Mouse (Mus musculus) urinary bladder, postnatal 4 days (tissue): ENCODE measurements around the gene Fam71a.
A peak's percentile ranks its signal among the peaks of the same experiment; 100 is the strongest.

Experiments
- DNase-seq, 2 experiments: peaks; one replicate each; pipeline ENCODE4 v3.0.0; 2021 to 2022; ENCODE audit warnings: low spot score in 2 of 2

Gene Fam71a

DNA sequence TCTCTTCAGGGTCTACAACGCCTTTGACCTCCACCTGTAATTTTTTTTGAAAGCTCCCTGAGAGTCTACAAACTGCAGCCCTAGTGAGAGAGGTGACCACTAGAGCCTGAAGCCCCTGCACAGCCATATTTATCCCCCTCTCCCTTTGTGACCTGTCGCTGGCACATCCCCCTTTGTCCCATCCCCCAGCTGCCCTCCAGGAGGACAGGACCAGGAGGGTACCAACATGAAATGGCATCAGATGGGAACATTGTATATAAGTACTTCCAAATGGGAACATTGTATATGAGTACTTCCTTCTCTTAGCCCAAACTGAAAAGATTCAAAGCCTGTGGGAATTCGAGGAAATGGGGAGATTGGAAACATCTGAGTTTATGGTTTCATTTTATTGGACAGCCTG lies at the start of gene Fam71a:
Gene Fam71a (minus strand): TSS at position 101 of the 400 bp plus-strand sequence.
- DNase-seq, result no peak

DNA sequence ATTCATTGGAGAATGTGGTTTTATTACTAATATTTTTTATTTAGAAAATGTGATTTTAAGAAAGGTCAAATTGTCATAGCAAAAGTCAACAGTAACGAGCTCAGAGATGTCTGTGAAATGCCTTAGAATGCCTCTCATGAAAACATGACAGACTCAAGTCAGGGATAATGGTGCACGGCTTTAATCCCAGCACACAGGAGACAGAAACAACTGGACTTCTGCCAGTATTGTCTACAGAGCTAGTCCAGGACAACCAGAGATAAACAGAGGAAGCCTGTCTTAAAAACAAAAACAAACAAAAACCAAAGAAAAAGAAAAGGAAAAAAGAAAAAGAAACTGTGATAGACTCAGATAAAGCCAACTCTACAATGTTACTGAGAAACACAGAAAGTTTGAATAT lies 46.5 kb upstream of the Fam71a start:
- DNase-seq, result no peak

DNA sequence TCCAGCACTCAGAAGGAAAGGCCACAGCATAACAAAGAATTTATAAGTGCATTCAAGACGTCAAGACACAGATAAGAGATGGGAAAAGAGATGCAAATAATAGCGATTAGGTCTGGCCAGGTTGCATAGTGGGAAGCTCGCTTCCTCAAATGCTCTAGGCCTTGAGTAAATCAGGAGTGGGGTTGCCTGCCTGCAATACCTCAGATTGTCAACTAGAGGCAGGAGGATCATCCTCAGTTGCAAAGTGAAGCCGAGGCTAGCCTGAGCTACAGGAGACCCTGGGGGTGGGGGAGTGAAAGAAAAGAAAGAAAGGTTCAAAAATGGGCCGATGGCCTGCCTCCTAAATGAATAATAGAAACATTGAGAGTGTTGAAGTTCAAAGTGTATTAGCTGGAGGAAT lies 41.2 kb upstream of the Fam71a start:
- no peak for DNase-seq

DNA sequence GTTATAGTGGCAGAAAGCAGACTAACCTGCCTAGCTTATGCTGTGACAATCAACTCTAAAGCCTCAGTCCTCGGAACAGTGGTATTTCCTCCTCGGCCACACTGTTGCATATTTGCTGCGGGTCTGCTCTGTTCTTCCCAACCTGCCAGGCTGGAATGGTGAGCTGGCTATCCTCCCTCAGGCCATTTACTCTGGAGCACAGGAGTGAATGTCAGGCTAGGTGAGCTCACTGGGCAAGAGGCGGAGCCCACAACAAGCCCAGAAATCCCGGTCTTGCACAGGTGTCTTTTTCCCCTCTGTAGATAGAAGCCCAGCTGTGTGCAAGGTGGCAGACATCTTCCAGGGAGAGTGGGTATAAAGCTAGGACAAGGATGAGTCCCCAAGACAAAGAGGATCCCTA lies 40.3 kb upstream of the Fam71a start:
- DNase-seq, result no peak

DNA sequence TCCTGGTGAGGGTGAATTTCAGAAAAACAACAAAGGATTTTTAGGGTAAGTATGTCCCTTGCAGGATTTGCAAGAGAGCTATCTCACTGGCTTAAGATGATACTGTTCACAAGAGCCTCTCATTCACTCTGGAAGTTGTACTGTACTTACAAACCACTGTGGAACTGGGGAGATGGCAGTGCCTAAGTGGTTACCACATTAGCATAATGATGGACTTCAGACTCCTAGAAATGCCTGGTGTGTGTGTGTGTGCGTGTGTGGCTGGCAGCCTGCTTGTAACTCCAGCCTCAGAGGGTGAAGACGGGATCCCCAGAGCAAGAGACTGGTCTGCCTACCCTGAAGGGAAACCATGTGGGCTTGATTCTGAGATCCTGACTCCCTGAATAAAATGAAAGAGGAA lies 38.9 kb upstream of the Fam71a start:
- no peak for DNase-seq

DNA sequence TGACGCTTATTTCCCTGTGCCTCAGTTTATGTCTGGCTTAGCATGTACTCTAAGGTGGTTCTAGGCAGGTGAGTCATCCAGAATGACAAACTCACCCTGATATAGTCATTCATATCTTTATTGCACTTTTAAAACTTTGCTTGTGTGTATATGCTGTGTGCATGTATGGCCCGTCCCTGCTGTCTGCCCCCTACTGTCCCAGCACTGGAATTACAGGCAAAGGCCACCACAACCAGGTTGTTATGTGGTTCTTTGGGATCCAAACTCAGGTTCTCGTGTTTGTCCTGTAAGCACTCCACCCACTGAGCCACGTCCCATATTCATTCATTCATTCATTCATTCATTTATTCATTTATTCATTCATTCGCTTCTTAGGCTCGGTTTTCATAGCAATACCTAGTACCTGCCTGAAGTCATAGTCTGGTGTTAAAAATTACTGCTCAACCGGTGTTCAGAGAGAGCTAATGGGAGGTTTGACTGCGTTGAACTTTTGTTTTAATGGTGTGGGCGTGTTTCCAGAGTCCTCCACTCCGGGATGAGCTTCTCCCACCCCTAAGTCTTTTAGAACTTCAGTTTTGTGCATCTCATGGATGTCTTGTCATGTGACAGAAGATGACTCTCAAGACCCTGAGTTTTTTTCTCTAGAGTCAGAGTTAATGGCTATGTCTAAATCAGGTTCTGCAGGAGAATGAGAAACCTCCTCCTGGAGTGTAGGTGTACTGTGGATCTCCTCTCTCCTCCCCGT lies 37.8 kb upstream of the Fam71a start:
- no peak for DNase-seq

DNA sequence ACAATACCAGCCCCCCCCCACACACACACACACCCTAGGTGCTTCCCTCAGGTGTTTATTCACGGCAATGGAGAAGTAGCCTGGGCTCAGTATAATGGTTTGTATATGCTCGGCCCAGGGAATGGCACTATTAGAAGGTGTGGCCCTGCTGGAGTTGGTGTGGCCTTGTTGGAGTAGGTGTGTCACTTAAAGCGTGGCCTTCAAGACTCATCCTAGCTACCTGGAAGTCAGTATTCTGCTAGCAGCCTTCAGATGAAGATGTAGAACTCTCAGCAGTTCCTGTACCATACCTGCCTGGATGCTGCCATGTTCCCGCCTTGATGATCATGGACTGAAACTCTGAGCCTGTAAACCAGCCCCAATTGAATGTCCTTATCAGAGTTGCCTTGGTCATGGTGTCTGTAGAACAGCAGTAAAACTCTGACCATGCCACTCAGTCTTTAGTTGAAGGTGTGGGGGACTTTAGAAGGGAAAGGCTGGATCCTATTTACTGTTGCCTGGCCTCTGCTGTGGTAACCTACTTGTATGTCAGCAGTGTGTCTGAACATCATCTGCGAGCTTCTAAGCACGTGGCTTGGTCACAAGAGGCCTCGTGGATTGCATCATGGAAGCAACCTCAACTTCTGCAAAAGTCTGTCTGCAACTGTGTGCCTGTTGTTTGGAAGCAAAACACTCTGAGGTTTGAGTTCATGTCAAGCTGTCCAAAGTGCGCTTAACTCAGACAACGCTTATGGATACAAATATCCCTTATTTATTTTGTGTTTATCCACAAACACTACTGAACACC lies 36.4 kb upstream of the Fam71a start:
- DNase-seq, result no peak

DNA sequence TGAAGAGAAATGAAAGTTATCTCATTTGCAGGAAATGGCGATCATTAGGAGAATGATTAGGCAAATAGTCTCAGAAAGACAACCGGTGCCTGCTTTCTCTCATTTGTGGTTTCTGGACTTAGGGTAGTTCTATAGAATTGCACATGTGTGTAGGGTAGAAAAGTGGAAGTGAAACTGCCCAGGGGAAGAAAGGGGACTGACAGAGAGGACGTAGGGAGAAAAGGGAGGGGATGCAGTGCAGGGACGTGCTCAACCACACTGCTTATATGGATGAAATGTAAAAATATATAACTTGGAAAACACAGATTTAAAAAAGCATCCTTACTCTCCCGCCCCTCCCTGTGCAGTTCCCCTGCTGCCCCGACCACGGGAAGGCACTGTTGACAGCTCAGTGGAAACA lies 33.3 kb upstream of the Fam71a start:
- DNase-seq, result no peak

DNA sequence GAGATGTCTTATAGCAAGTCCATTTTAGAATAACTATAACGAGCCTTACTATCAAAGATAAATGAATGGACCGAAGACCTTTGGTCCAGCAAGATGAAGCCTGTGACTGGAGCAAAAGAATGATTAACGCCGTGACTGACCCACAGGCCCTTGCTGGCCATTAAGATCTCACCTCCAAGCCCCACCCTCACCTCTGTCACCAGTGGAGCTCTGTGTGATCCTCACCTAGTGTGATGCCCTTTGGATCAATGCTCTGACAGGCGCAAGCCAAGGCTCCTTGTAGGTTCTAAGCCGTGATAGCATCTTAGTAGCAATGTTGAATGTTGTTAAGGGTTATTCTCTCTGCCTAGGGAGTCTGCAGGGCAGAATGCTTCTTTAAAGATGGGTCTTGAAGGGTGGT lies 31.4 kb upstream of the Fam71a start:
- no peak for DNase-seq

DNA sequence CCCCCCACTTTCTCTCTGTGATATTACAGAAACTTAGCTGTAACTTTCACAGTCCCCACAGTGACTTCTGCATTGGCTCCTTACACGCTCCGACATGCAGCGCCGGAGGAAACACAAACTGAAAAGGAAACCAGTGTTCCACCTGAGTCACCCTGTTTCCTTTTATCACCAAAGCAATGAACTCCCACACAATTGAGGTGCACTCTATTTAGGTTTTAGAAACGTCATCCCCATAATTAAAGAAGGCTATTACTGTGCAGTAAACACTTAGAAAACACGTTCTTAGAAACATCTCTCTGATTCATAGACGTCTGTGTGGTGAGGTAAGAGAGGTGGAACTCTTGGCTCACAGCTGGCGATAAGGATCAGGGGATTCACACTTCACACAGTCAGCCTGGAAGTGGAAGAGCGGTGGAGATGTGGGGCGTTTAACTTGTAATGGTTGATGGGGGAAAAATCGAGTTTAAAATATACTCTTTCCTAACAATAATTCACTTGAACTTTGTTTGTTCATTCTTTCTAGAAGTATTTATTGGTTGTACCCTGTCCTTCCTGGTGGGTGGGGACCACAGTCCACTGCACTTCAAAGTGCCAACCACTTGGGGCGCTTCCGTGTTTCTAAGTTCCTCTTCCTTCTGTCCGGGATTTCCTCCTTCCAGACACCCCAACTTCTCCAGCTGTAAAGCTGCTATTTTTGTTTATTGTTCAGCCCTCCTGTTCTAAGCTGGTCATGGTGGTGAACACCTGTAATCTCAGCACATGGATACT lies 29.2 kb upstream of the Fam71a start:
- DNase-seq, result no peak

DNA sequence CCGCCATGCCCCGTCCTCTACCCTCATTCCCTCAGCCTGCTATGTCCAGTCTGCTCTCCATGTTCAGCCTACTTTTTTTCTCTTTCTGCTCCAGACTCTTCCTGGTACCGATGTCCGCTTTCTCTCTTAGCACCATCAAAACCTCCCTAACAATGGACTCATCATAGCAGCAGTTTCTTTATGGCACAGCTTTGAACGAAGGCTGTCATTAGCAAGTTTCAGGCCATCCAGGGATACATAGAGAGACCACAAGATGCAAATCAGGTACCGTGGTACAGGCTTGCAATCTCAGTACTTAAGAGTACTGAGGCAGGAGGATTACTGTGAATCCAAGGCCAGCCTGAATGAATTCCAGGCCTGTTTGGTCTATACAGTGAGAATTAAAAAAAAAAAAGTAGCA lies 28.1 kb upstream of the Fam71a start:
- no peak for DNase-seq

DNA sequence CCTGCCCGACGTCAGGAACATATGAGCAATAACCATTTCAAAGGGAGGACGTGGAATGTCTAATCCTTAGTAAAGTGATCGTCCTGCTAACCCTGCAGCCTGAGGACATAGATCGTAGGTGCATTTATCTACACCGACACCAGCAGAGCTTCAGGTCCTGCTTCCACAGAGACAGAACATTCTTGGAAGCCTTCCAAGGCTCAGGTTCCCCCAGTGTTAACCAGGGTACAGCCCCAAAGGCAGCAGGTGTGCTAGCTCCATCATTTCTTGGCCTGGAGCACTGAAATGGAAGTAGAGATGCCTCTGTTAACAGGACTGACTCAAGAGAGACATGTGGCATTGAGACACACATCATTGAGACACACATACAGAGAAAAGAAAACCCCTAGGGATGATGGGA lies 27.6 kb upstream of the Fam71a start:
- DNase-seq, result no peak

DNA sequence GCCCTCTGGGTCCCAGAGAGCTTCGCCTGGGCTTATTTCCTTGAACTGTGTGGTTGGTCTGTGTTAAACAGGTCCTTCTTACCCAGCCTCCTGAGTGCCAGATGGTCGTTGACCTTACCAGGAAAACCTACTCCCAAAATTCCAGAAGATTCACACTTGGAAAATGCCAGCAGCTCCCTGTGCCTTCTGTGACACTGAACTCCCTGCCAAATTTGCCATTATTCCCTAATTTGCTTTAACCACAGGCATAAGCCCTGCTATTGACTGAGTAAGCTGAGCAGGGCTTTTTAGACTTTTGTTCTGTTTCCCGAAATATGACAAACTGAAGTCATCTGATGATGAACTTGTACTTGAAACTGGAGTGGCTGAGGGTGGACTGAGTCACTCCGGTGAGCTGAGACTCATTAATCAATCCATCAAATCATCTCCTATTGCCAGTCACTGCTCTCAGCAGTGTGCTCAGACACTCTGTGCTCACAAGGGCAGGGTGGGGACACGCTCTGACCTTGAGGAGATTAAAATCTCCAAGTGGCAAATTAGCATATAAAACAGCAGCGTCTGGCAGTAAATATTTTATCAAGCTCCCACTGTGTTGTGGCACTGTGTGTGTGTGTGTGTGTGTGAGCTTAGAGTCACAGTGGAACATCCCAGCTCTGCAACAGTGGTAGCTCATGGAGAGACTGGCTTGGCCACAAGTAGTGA lies 25.2 kb upstream of the Fam71a start:
- DNase-seq, result no peak

DNA sequence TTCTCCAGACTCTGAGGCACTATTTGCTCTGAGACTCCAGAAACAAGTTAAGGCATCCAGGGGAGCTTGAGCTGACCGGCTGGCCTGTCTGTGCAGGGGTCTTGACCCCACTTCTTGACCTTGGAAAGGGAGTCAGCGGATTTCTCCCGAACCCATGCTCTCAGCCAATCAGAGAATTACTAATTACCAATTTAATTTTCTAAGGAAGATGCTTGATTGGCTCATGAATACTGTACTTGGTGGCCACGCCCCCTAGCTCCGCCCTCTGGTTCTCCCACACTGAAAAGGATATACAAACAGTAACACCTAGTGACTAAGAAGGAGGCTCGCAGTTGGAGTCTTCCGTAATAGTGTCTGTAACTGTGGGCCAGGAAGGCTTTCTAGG lies 21.8 kb upstream of the Fam71a start:
- DNase-seq, result peak in 1 of 2 experiments; percentile 38

DNA sequence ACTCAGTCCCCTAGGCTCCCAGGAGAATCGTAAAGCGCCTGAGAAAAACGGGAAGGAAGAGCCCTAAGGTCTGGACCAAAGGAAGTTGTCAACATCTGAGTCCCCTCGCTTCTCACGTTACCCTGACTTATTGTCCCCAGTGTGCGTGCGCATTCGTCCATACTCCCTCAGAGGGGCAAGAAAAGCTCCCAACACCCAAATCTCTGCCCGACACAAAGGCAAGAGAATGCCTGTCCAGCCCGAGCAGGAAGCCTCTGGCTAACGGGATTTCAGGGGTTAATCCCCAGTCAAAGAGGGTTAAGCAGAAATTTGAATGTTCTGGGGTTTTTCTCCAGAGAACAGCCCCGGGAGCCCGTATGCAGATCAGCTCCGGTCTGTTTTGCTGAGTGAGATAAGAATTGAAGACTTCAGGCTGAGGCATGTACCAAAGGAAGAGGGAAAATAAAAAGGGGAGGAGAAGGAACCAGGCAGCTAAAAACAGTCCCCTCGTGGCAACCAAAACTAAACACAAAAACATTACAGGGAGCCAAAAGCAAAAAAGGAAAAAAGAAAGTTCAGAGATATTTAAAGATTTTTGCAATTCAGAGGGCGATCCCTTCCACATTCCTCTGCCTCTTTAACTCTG lies 21.3 kb upstream of the Fam71a start:
- DNase-seq, result peak in 1 of 2 experiments; percentile 32

DNA sequence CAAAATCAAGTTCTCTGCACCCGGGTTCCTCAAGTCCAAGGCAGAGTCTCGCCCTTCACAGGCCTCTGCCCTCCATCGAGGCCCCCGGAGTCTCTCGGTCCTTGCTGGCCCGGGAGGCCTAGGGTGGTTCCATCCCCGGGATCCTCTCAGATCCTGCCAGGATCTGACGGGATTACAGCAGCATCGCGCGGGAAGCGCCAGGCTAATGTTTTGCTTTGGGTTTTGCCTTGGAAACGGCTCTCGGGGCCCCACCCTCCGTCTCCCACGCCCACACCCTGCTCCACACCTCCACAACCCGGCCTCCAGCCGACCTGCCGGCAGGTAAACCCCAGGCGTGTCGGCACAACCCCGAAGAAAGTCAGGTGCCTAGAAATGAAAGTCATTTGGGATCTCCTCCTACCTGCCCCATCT lies 20.2 kb upstream of the Fam71a start:
- DNase-seq, result peak; percentile 56 to 65

DNA sequence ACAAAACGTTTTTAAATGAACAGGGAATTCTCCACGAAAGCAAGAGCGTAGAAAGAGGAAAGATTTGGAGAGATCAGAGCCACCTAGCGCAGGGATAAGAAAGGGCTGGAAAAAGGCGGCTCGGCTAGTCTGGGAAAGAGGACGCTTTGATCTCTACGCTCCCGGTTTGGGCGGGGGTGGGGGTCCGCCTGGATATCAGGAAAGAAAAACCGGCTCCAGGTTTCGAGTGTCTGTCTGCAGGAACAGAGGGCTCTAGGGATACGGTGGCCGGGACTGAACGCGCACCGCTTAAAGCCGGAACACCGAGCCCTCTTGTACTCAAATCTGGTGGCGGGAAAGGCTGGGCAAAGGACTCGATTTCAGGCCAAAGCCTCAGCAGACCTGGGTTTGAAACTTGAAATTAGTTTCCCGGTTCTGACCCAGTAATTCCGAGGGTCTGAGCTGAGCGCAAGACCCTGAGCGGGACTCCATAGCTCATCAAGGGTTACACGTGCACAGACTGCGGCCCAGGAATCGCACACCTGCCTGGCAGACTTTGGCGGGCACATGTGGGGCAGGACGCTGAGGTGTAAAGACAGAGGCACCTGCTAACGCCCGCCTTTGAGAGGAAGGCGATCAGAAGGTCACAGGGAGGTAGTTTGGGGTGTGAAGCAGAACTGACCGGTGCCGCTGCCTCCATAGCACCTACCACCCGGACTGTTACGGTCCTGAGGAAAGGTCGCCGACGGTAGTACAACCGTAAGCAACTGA lies 19.6 kb upstream of the Fam71a start:
- DNase-seq, result no peak

DNA sequence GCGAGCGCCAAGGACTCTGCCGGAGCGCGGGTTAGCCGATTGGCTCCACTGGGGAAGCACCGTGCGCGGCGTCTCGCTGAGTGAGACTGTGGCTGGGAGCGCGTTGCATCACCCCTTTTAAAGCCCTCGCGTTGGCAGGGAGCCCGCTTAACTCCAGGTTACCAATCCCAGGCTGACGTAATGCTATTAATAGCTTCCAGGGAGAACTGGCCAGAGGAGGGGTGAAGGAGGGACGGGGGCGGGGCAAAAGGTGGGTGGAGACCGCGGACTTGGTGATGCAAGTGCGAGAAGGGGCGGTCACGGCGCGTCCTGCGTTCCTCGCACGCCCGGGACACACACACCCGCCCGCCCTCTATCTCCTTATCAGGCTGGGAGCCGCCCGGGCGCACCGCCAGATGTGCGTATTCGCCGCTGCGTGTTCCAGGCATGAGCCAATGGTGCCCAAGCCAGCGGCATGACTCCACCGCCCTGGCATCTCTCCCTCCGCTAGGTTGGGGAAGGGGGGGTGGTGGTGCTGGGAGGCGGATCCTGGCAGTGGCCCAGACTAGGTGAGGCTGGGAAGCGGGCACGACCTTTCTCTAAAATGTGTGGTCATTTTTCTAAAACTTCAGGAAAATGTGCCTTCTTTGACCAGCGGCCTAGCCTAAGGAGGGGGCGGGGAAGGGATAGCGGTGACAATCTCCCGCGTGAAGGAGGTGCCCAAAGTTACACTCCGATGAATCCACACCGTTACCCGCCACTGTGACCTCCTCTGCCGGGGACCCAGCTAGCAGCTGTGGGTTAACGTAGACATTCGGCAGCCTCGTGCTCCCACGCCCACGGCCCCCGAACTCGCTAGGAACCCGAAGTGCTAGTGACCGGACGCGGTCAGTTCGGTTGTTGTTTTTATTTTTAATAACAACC lies 18.8 kb upstream of the Fam71a start:
- DNase-seq, result peak; percentile 96 to 97

DNA sequence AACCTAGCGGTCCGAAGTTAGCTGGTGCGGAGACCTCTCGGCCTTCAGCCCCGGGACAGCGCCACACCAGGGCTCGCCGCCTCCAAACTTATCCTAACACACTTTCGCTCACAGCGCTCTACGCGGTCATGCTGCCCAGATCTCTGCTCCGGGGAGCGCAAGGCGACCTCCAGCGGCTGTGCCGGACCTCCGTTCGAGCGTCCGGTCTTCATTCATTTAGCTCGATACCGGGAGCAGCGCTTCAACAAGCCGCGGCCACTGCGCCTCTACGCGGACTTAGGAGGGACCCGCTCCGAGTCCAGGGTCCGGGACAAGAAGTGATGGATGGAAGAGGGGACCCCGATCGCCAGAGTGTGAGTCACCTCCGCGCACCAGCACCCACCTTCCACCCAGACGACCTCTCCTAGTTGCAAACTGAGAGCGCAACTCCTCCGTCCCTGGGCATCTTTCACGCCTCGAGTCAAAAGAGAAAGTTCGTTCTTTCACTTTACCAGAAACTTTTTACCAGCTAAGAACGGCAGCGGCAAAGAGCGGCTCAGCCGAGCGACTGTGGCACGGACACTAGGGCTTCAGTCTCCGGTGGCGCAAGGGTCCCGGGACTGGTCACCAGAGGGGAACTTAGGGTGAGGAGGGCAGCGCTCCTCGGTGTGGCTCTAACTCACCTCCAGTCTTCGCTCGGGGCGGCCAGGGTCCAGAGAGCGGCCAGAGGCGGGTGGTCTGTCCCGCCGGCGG lies 18.0 kb upstream of the Fam71a start:
- peak; percentile 49 to 68 for DNase-seq
